Mouse (Mus musculus): ENCODE results near the gene Sppl2b.
"Not testable (repeated sequence)": the region's sequence is repeated elsewhere in the genome, so short reads cannot be mapped to it uniquely, and the experiment has no call there.

Sppl2b gene

GRCm38 (mm10) chr10:80854913-80855748 lies at the start of gene Sppl2b, which contains the start of gene Lsm7:
Gene Sppl2b, plus strand, starts transcription at chr10:80855275.
Gene Lsm7, minus strand, starts transcription at chr10:80855209.
- DNase-seq (ENCODE audit: low spot score in 2 of 2) = peak; percentile 95 to 97

GRCm38 (mm10) chr10:80805322-80805721 lies 49.8 kb upstream of the Sppl2b start:
- DNase-seq (ENCODE audit: low spot score in 2 of 2) = no peak

- peak in 1 of 2 experiments; percentile 69 for DNase-seq (ENCODE audit: low spot score in 2 of 2)
Observed at GRCm38 (mm10) chr10:80805925-80806324, 49.1 kb upstream of the Sppl2b start.

- DNase-seq (ENCODE audit: low spot score in 2 of 2) = no peak
Observed at GRCm38 (mm10) chr10:80806341-80807056, 48.6 kb upstream of the Sppl2b start.

- DNase-seq (ENCODE audit: low spot score in 2 of 2) = peak; percentile 49 to 64
Observed at GRCm38 (mm10) chr10:80807057-80807627, 47.9 kb upstream of the Sppl2b start.

- no peak for DNase-seq (ENCODE audit: low spot score in 2 of 2)
Observed at GRCm38 (mm10) chr10:80808099-80808984, 46.7 kb upstream of the Sppl2b start.

- DNase-seq (ENCODE audit: low spot score in 2 of 2) = no peak
Observed at GRCm38 (mm10) chr10:80808985-80809632, 46.0 kb upstream of the Sppl2b start.

GRCm38 (mm10) chr10:80810084-80810483 lies 45.0 kb upstream of the Sppl2b start:
- no peak for DNase-seq (ENCODE audit: low spot score in 2 of 2)

- no peak for DNase-seq (ENCODE audit: low spot score in 2 of 2)
Observed at GRCm38 (mm10) chr10:80812391-80813041, 42.6 kb upstream of the Sppl2b start.

GRCm38 (mm10) chr10:80813366-80813765 lies 41.7 kb upstream of the Sppl2b start, which contains the start of gene Jsrp1:
Gene Jsrp1, minus strand, starts transcription at chr10:80813498.
- DNase-seq (ENCODE audit: low spot score in 2 of 2) = no peak

GRCm38 (mm10) chr10:80814800-80815199 lies 40.3 kb upstream of the Sppl2b start:
- DNase-seq (ENCODE audit: low spot score in 2 of 2) = no peak

GRCm38 (mm10) chr10:80816303-80816702 lies 38.8 kb upstream of the Sppl2b start:
- not testable (repeated sequence) for DNase-seq (ENCODE audit: low spot score in 2 of 2)

GRCm38 (mm10) chr10:80817164-80817563 lies 37.9 kb upstream of the Sppl2b start:
- DNase-seq (ENCODE audit: low spot score in 2 of 2) = no peak

GRCm38 (mm10) chr10:80817955-80818354 lies 37.1 kb upstream of the Sppl2b start:
- not testable (repeated sequence) for DNase-seq (ENCODE audit: low spot score in 2 of 2)

GRCm38 (mm10) chr10:80818599-80819281 lies 36.3 kb upstream of the Sppl2b start:
- DNase-seq (ENCODE audit: low spot score in 2 of 2) = no peak

- DNase-seq (ENCODE audit: low spot score in 2 of 2) = no peak
Observed at GRCm38 (mm10) chr10:80819406-80819805, 35.7 kb upstream of the Sppl2b start.

- DNase-seq (ENCODE audit: low spot score in 2 of 2) = no peak
Observed at GRCm38 (mm10) chr10:80821991-80822390, 33.1 kb upstream of the Sppl2b start.

- DNase-seq (ENCODE audit: low spot score in 2 of 2) = no peak
Observed at GRCm38 (mm10) chr10:80822528-80822927, 32.5 kb upstream of the Sppl2b start.

GRCm38 (mm10) chr10:80823316-80823715 lies 31.8 kb upstream of the Sppl2b start:
- no peak for DNase-seq (ENCODE audit: low spot score in 2 of 2)

Measured in urinary bladder, adult 18-20 months (tissue).